Mouse (Mus musculus): Measurements from ENCODE around the gene Myh7b. TPM values are rescaled to one million over a fixed set of nuclear protein-coding genes. Genes with fewer than 3 reads are reported as not detected.

Myh7b gene
- polyA plus RNA-seq, 1 experiment: 1.0 TPM

- H3K4me1 ChIP-seq (replicated peaks; ENCODE audit: control insufficient read depth, insufficient read depth, low read length): no peaks in the 10 kb centered on the region
- no peak for TF ChIP-seq CTCF (IDR thresholded peaks at IDR 0.05; ENCODE audit: borderline replicate concordance, control insufficient read depth, extremely low read depth, insufficient read depth, low read length, poor library complexity)
- TF ChIP-seq POLR2A (IDR thresholded peaks at IDR 0.05; ENCODE audit: control insufficient read depth, extremely low read depth, insufficient read depth, low read length, poor library complexity): no peak
- H3K36me3 ChIP-seq (ENCODE audit: control insufficient read depth, insufficient read depth, low read length): no peaks in the 10 kb centered on the region
- WGBS: 81% methylated on average over 4 of the region's 4 CpGs
- H3K27me3 ChIP-seq (ENCODE audit: control insufficient read depth, insufficient read depth, low read length): no peaks in the 10 kb centered on the region
- no peak for DNase-seq
- H3K4me3 ChIP-seq (ENCODE audit: control insufficient read depth, insufficient read depth, low read length): no peak overlapping the region
- H3K27ac ChIP-seq (ENCODE audit: control insufficient read depth, insufficient read depth, low read length): no peak overlapping the region
Observed at GRCm38 (mm10) chr2:155606360-155606759, 4.7 kb upstream of the Myh7b start.

- no peak overlapping the region for H3K4me3 ChIP-seq (ENCODE audit: control insufficient read depth, insufficient read depth, low read length)
- WGBS: 93% methylated on average over 9 of the region's 9 CpGs
- no peak for DNase-seq
- no peak overlapping the region for H3K27ac ChIP-seq (ENCODE audit: control insufficient read depth, insufficient read depth, low read length)
- TF ChIP-seq CTCF (IDR thresholded peaks at IDR 0.05; ENCODE audit: borderline replicate concordance, control insufficient read depth, extremely low read depth, insufficient read depth, low read length, poor library complexity) (no peak), POLR2A (IDR thresholded peaks at IDR 0.05; ENCODE audit: control insufficient read depth, extremely low read depth, insufficient read depth, low read length, poor library complexity) (no peak)
- no peaks in the 10 kb centered on the region for H3K36me3 ChIP-seq (ENCODE audit: control insufficient read depth, insufficient read depth, low read length)
- H3K27me3 ChIP-seq (ENCODE audit: control insufficient read depth, insufficient read depth, low read length): no peaks in the 10 kb centered on the region; the same call in 1 of the 2 replicates
- peaks cover 8% of the 10 kb centered on the region for H3K4me1 ChIP-seq (replicated peaks; ENCODE audit: control insufficient read depth, insufficient read depth, low read length)
Observed at GRCm38 (mm10) chr2:155611834-155612550, 980 bp downstream of the Myh7b start.

GRCm38 (mm10) chr2:155613326-155613755 lies 2.3 kb downstream of the Myh7b start:
- WGBS: 11% methylated on average over 20 of the region's 20 CpGs
- H3K27me3 ChIP-seq (ENCODE audit: control insufficient read depth, insufficient read depth, low read length): no peaks in the 10 kb centered on the region; the same call in 1 of the 2 replicates
- no peaks in the 10 kb centered on the region for H3K36me3 ChIP-seq (ENCODE audit: control insufficient read depth, insufficient read depth, low read length)
- TF ChIP-seq CTCF (IDR thresholded peaks at IDR 0.05; ENCODE audit: borderline replicate concordance, control insufficient read depth, extremely low read depth, insufficient read depth, low read length, poor library complexity): no peak
- no peak for TF ChIP-seq POLR2A (IDR thresholded peaks at IDR 0.05; ENCODE audit: control insufficient read depth, extremely low read depth, insufficient read depth, low read length, poor library complexity)
- no peak overlapping the region for H3K27ac ChIP-seq (ENCODE audit: control insufficient read depth, insufficient read depth, low read length)
- no peak overlapping the region for H3K4me3 ChIP-seq (ENCODE audit: control insufficient read depth, insufficient read depth, low read length)
- DNase-seq: peak; percentile 55
- H3K4me1 ChIP-seq (replicated peaks; ENCODE audit: control insufficient read depth, insufficient read depth, low read length): peaks cover 8% of the 10 kb centered on the region

GRCm38 (mm10) chr2:155613953-155614352 lies 2.9 kb downstream of the Myh7b start:
- Histone ChIP-seq H3K36me3 (ENCODE audit: control insufficient read depth, insufficient read depth, low read length) (no peaks in the 10 kb centered on the region), H3K4me3 (ENCODE audit: control insufficient read depth, insufficient read depth, low read length) (no peak overlapping the region), H3K27ac (ENCODE audit: control insufficient read depth, insufficient read depth, low read length) (no peak overlapping the region), H3K27me3 (ENCODE audit: control insufficient read depth, insufficient read depth, low read length) (no peaks in the 10 kb centered on the region; the same call in 1 of the 2 replicates), H3K4me1 (replicated peaks; ENCODE audit: control insufficient read depth, insufficient read depth, low read length) (peaks cover 8% of the 10 kb centered on the region)
- DNase-seq: no peak
- TF ChIP-seq CTCF (IDR thresholded peaks at IDR 0.05; ENCODE audit: borderline replicate concordance, control insufficient read depth, extremely low read depth, insufficient read depth, low read length, poor library complexity): no peak
- TF ChIP-seq POLR2A (IDR thresholded peaks at IDR 0.05; ENCODE audit: control insufficient read depth, extremely low read depth, insufficient read depth, low read length, poor library complexity): no peak
- 68% methylated on average over 8 of the region's 8 CpGs for WGBS

GRCm38 (mm10) chr2:155616971-155617370 lies 6.0 kb downstream of the Myh7b start:
- no peak for DNase-seq
- WGBS: 48% methylated on average over 6 of the region's 6 CpGs
- Histone ChIP-seq H3K27ac (ENCODE audit: control insufficient read depth, insufficient read depth, low read length) (no peak overlapping the region), H3K27me3 (ENCODE audit: control insufficient read depth, insufficient read depth, low read length) (no peaks in the 10 kb centered on the region; the same call in 1 of the 2 replicates), H3K4me3 (ENCODE audit: control insufficient read depth, insufficient read depth, low read length) (no peak overlapping the region), H3K4me1 (replicated peaks; ENCODE audit: control insufficient read depth, insufficient read depth, low read length) (peaks cover 8% of the 10 kb centered on the region), H3K36me3 (ENCODE audit: control insufficient read depth, insufficient read depth, low read length) (no peaks in the 10 kb centered on the region)
- no peak for TF ChIP-seq POLR2A (IDR thresholded peaks at IDR 0.05; ENCODE audit: control insufficient read depth, extremely low read depth, insufficient read depth, low read length, poor library complexity)

GRCm38 (mm10) chr2:155619817-155620216 lies 8.8 kb downstream of the Myh7b start:
- Histone ChIP-seq H3K27me3 (ENCODE audit: control insufficient read depth, insufficient read depth, low read length) (no peaks in the 10 kb centered on the region), H3K36me3 (ENCODE audit: control insufficient read depth, insufficient read depth, low read length) (no peaks in the 10 kb centered on the region), H3K4me3 (ENCODE audit: control insufficient read depth, insufficient read depth, low read length) (no peak overlapping the region), H3K27ac (ENCODE audit: control insufficient read depth, insufficient read depth, low read length) (no peak overlapping the region), H3K4me1 (replicated peaks; ENCODE audit: control insufficient read depth, insufficient read depth, low read length) (no peaks in the 10 kb centered on the region)
- TF ChIP-seq CTCF (IDR thresholded peaks at IDR 0.05; ENCODE audit: borderline replicate concordance, control insufficient read depth, extremely low read depth, insufficient read depth, low read length, poor library complexity): peak; percentile 85
- no peak for TF ChIP-seq POLR2A (IDR thresholded peaks at IDR 0.05; ENCODE audit: control insufficient read depth, extremely low read depth, insufficient read depth, low read length, poor library complexity)
- peak; percentile 93 for DNase-seq
- WGBS: 17% methylated on average over 8 of the region's 8 CpGs
